Mouse (Mus musculus) embryonic facial prominence, embryonic 10.5 days (tissue): Measurements from ENCODE around the gene Prrg3. TPM values are rescaled to one million over a fixed set of nuclear protein-coding genes. Genes with fewer than 3 reads are reported as not detected.
"Not testable (repeated sequence)": the region's sequence is repeated elsewhere in the genome, so short reads cannot be mapped to it uniquely, and the experiment has no call there.

Experiments
- DNase-seq: peaks from one replicate; pipeline ENCODE4 v3.0.0-alpha.2; 2017; ENCODE audit warnings: low spot score
- H3K27ac ChIP-seq: fragments of 300-500 bp; sonication (generic); replicated peaks from 2 replicates; pipeline ENCODE4 v1.5.1; 2016; ENCODE audit warnings: mild to moderate bottlenecking
- H3K27me3 ChIP-seq: fragments of 300-500 bp; sonication (generic); replicated peaks from 2 replicates; pipeline ENCODE4 v1.6.1; 2016; ENCODE audit warnings: low read depth, mild to moderate bottlenecking; ENCODE audit not compliant: poor library complexity, severe bottlenecking
- H3K36me3 ChIP-seq: fragments of 300-500 bp; sonication (generic); replicated peaks from 2 replicates; pipeline ENCODE4 v1.6.1; 2016; ENCODE audit warnings: mild to moderate bottlenecking, moderate library complexity
- H3K4me1 ChIP-seq: fragments of 300-500 bp; sonication (generic); 2 replicates; pipeline ENCODE4 v1.6.1; 2016
- H3K4me3 ChIP-seq: fragments of 300-500 bp; sonication (generic); 2 replicates; pipeline ENCODE4 v1.5.1; 2016; ENCODE audit warnings: mild to moderate bottlenecking, moderate library complexity
- H3K9me3 ChIP-seq: fragments of 300-500 bp; sonication (generic); 2 replicates; pipeline ENCODE4 v1.6.1; 2016; ENCODE audit warnings: mild to moderate bottlenecking
- WGBS: fragments of 180-500 bp; shearing (Covaris S2); methylation state at CpG from one replicate; pipeline ENCODE4 v1.1.7; 2016; 5-methylcytosine and 5-hydroxymethylcytosine counted together
- polyA plus RNA-seq: library from polyadenylated mRNA; unstranded; fragments of >200 nt; fragmentation: Nextera tagmentation; extraction: Ambion mirVana; gene quantifications from 2 replicates; pipeline ENCODE4 v1.2.1, GENCODE M21; 2016

The Prrg3 gene
- 7.1 and 7.6 TPM in 2 replicates for polyA plus RNA-seq

- peak within 1 kb of the TSS; percentile 67 for H3K4me3 ChIP-seq
- 0 out of 2 replicates have a peak, but pooled peaks cover 7% of the 10 kb centered on the region for H3K36me3 ChIP-seq
- 20% methylated on average over 72 of the region's 72 CpGs for WGBS
- peak within 1 kb of the TSS; percentile 87 for H3K27ac ChIP-seq
- DNase-seq = peak; percentile 87
- no peaks in the 10 kb centered on the region for H3K9me3 ChIP-seq
- H3K4me1 ChIP-seq = peaks cover 9% of the 10 kb centered on the region
- H3K27me3 ChIP-seq = peaks cover 65% of the 10 kb centered on the region
Observed at GRCm38 (mm10) chrX:71962073-71963051, at the start of gene Prrg3. Gene Prrg3, plus strand, starts transcription at chrX:71962624.

DNA sequence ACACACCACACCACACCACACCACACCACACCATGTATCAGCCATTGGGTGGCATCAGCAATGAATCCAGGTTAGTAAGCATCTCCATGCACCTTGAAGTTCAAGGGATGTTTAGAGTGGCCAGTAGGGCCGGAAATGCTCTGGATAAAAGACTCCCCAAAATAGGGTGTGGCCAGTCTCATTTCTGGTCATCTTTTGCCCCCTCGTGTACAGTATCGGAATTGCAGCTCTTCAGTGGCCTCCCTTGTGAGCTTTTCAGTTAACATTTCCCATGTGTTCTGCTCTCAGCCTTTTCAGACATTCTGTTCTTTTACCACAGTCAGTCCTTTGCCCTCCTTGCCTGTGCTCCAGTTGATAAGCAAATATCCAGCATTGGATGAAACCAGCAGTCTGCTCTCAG lies 15.8 kb upstream of the Prrg3 start:
- DNase-seq = peak; percentile 54
- no peaks in the 10 kb centered on the region for H3K9me3 ChIP-seq
- WGBS = 19% methylated on average over 3 of the region's 3 CpGs
- no peak overlapping the region for H3K27ac ChIP-seq
- H3K36me3 ChIP-seq = no peaks in the 10 kb centered on the region
- no peak overlapping the region for H3K4me3 ChIP-seq
- H3K4me1 ChIP-seq = no peaks in the 10 kb centered on the region
- H3K27me3 ChIP-seq = peaks cover 26% of the 10 kb centered on the region; the same call in 1 of the 2 replicates

DNA sequence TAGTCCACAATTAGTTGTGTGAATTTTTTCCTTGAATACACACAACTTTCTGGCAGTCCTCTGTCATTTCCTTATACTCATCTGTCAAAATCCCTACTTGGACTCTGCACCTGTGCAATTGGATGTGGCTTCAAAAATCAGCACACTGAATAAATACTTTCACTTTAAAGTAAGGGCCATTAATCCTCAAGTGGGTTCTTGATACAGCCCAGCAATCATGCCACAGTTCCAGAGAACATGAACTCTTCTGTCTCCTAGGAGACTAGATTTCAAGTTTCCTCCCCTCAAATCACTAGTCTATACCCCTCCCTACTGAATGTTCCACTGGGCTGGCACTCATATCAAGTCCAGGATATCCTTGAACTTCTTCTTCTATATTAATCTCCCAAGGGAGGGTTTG lies 4.1 kb upstream of the Prrg3 start:
- no peak for DNase-seq
- peaks cover 60% of the 10 kb centered on the region for H3K27me3 ChIP-seq
- H3K4me1 ChIP-seq = peaks cover 5% of the 10 kb centered on the region
- H3K27ac ChIP-seq = no peak overlapping the region
- no peak overlapping the region for H3K4me3 ChIP-seq
- H3K9me3 ChIP-seq = no peaks in the 10 kb centered on the region
- H3K36me3 ChIP-seq = no peaks in the 10 kb centered on the region

DNA sequence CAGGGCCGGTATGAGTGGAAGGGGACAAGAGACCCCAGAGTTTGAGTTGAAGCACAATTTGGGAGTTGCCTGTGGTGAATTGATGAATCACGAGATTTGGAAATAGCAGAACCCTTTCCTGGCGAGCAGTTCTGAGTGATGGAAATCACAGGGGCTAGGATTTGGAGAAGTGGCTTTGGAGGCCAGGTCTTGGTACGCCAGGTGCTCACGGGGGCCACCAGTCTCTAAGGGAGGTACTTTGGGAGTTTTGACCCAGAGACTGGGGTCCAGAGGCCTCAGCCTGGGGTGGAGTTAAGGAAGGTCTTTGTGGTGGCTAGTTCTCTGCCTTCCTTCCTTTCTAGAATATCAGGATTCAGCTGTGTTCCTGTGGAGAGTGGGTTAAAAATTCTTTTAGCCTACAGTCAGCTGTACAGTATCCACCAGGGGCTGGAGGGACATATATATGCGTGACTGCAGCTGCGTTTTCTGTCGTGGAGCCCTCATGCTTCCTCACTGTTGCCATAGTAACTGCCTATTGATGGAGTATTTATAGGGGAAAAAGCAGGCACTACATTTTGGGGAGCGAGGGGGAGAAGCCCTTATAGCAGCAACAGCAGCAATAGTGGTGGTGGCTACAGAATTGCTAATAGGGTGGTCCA lies 970 bp downstream of the Prrg3 start:
- Histone ChIP-seq H3K9me3 (no peaks in the 10 kb centered on the region), H3K27me3 (peaks cover 61% of the 10 kb centered on the region), H3K27ac (peak overlapping the region; percentile 87), H3K36me3 (0 out of 2 replicates have a peak, but pooled peaks cover 8% of the 10 kb centered on the region), H3K4me3 (peak overlapping the region; percentile 67), H3K4me1 (peaks cover 9% of the 10 kb centered on the region)
- 39% methylated on average over 9 of the region's 9 CpGs for WGBS
- no peak for DNase-seq

GRCm38 (mm10) chrX:71968216-71968615 lies 5.8 kb downstream of the Prrg3 start:
- Histone ChIP-seq H3K27me3 (peaks cover 32% of the 10 kb centered on the region), H3K4me1 (peaks cover 5% of the 10 kb centered on the region), H3K36me3 (0 out of 2 replicates have a peak, but pooled peaks cover 8% of the 10 kb centered on the region), H3K9me3 (no peaks in the 10 kb centered on the region), H3K27ac (no peak overlapping the region), H3K4me3 (no peak overlapping the region)
- no peak for DNase-seq
- WGBS = 84% methylated on average over 1 of the region's 1 CpGs

DNA sequence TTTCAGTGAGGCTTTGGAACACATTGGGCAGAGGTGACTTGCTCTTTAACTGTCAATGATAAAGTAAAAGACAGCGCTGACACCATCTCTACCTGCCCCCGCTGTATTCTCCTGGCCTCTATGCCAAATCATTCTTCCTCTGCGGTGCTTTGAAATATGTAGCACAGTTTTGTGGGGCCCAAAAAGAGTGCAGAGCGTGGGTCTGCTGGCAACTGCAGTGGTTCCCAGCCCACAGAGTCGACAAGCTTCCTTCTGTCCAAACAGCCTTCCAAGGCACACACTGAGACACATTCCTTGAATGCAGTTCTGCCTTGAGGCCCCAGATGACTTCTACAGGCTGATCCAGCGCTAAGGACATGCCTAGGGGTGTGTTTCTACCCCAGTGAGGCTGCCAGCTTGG lies 6.4 kb downstream of the Prrg3 start:
- peaks cover 26% of the 10 kb centered on the region for H3K27me3 ChIP-seq
- WGBS = 76% methylated on average over 6 of the region's 6 CpGs
- H3K36me3 ChIP-seq = 0 out of 2 replicates have a peak, but pooled peaks cover 8% of the 10 kb centered on the region
- H3K27ac ChIP-seq = no peak overlapping the region
- no peaks in the 10 kb centered on the region for H3K4me1 ChIP-seq
- H3K9me3 ChIP-seq = no peaks in the 10 kb centered on the region
- DNase-seq = no peak
- no peak overlapping the region for H3K4me3 ChIP-seq

- H3K36me3 ChIP-seq = 0 out of 2 replicates have a peak, but pooled peaks cover 8% of the 10 kb centered on the region
- no peak overlapping the region for H3K27ac ChIP-seq
- H3K27me3 ChIP-seq = peaks cover 28% of the 10 kb centered on the region
- DNase-seq = no peak
- H3K4me1 ChIP-seq = no peaks in the 10 kb centered on the region
- no peaks in the 10 kb centered on the region for H3K9me3 ChIP-seq
- H3K4me3 ChIP-seq = no peak overlapping the region
- WGBS = 69% methylated on average over 5 of the region's 5 CpGs
Observed at GRCm38 (mm10) chrX:71971325-71971724, 8.9 kb downstream of the Prrg3 start.

DNA sequence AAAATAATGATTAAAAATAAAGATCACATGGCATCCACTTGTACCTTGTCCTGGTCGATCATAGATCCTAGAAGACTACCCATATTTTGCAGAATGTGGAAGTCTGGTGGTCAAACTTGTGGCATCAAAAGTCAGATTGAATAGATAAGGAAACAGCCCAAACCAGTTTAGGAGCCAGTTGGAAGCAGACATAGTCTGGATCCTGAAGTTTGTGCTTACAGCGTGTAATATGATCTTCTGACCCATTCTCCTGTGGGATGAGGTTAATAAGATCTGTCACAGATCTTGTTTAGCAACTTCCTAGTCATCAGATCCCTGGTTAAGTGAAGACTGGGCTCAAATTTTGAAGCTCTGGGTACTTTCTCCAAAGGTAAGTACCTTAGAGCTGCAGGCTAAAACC lies 10.3 kb downstream of the Prrg3 start, which contains the start of gene Fate1:
Fate1 (plus strand) TSS at position 301 of the 400 bp plus-strand sequence.
- peaks cover 19% of the 10 kb centered on the region for H3K27me3 ChIP-seq
- no peak within 1 kb of the TSS for H3K27ac ChIP-seq
- H3K4me1 ChIP-seq = no peaks in the 10 kb centered on the region
- DNase-seq = no peak
- no peaks in the 10 kb centered on the region for H3K9me3 ChIP-seq
- no peaks in the 10 kb centered on the region for H3K36me3 ChIP-seq
- 69% methylated on average over 2 of the region's 2 CpGs for WGBS
- H3K4me3 ChIP-seq = no peak within 1 kb of the TSS

DNA sequence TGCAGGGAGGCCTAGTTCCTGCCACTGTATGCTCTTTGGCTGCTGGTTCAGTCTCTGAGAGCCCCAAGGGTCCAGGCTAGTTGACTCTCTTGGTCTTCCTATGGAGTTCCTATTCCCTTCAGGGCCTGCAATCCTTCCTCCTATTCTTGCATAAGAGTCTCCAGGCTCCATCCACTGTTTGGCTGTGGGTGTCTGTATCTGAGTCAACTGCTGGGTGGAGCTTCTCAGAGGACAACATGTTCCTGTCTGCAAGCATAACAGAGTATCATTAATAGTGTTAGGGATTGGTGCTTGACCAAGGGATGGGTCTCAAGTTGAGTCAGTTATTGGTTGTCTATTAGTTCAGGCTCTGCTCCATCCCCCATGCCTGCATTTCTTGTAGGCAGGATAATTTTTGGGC lies 15.3 kb downstream of the Prrg3 start:
- not testable (repeated sequence) for H3K4me1 ChIP-seq, H3K27me3 ChIP-seq, H3K27ac ChIP-seq, H3K36me3 ChIP-seq, H3K9me3 ChIP-seq, H3K4me3 ChIP-seq, DNase-seq

DNA sequence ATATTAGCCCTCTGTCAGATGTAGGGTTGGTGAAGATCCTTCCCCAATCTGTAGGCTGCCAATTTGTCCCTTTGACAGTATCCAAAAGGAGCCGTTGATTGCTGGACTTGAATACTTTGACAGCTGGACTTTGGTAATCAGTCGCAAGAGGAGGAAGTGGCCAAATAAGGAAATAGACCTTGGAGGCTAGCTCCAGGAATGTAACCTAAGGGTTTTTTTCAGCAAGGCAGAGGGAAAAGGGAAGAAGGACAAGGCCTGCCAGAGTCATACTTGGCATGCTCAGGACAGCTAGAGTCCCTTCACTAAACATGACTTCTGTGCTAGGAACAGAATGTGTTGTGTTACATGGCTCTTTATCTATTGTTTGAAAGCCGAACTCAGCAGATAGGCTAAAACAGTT lies 18.0 kb downstream of the Prrg3 start:
- Histone ChIP-seq H3K4me1 (no peaks in the 10 kb centered on the region), H3K4me3 (no peak overlapping the region), H3K9me3 (no peaks in the 10 kb centered on the region), H3K36me3 (no peaks in the 10 kb centered on the region), H3K27ac (no peak overlapping the region), H3K27me3 (no peaks in the 10 kb centered on the region; the same call in 1 of the 2 replicates)
- DNase-seq = no peak
- 74% methylated on average over 3 of the region's 3 CpGs for WGBS

DNA sequence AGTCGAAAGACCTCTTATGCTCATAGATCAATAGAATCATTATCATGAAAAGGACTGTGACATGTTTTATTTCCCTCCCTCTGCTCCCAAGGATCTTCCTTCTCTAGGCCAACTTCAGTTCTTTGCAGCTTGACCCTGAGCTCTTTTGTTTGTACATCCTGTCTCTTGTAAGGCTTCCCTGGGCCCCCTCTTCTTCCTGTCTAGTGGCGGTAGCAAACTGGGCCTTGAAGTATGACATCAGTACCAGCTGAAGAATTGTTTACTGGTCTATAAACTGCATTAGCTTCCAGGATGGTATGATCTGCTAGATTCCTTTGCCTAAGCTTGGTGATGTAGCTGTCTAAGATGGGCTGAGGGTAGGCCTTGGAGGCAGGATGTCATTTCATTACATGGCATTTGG lies 18.9 kb downstream of the Prrg3 start:
- no peak for DNase-seq
- Histone ChIP-seq H3K4me1 (no peaks in the 10 kb centered on the region), H3K27me3 (no peaks in the 10 kb centered on the region), H3K27ac (no peak overlapping the region), H3K9me3 (no peaks in the 10 kb centered on the region), H3K36me3 (no peaks in the 10 kb centered on the region), H3K4me3 (no peak overlapping the region)
- WGBS = 78% methylated on average over 2 of the region's 2 CpGs

DNA sequence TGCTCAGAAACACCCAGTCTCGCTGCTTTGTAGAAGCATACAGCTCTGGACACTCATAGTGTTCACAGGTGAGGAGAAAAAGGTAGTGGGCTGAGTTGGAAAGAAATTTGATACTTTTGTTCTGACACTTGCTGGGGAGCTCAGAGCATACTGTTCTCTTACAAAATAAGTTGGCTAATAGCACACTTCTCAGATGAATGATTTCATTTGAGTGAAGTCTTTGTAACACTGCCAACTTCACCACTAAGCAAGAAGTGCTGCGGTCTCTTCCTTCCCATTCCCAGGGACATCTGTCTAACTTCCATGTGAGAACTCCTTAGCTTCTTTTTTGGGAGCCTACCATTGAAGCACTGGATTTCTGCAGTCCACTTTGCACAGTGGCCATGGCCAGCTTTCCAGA lies 20.8 kb downstream of the Prrg3 start:
- Histone ChIP-seq H3K4me1 (no peaks in the 10 kb centered on the region), H3K27ac (no peak overlapping the region), H3K4me3 (no peak overlapping the region), H3K36me3 (no peaks in the 10 kb centered on the region), H3K27me3 (peaks cover 2% of the 10 kb centered on the region; the same call in 1 of the 2 replicates), H3K9me3 (no peaks in the 10 kb centered on the region)
- WGBS = 73% methylated on average over 2 of the region's 2 CpGs
- no peak for DNase-seq
